Mouse (Mus musculus): ENCODE measurements around the gene Zfyve19.

The Zfyve19 gene

DNA sequence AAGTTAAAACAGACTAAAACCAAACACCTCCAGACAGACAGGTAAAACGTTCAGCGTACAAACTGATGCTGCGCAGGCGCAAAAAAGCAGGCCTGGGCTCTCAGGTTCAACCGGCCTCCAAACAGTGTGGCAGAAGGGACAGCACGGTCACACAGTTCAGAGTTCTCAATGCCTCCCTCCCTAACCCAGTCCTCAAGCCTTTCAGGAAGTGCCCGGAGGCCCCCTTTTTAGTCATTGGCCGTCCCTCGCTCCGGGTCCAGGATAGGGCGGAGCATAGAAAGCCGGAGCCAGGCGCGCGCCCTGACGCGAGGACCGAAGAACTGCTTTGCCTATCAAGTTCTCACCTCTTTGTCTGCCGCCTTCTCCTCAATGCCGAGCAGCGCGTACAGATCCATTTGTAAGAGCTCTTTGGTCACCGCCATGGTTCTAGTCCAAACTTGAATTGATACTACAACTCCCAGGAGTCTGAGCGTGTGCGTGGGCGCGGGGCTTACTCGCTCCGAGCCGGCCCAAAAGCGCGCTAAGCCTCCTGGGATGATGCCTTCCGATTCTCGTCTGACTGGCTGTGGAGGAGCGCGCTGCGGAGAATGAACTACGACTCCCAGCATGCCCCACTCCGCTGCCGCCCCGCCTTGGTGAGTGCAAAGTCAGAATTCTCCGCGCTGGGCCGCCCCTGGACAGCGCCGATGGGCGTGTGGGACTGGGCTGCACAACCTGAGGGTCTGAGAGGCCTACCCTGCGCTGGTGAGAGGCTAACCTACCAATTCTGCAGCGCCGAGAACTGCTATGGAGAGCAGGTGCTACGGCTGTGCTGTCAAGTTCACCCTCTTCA is at the start of gene Zfyve19, which contains the start of gene Dnajc17:
TSS of gene Zfyve19 (plus strand) at position 274 of the 832 bp plus-strand sequence.
TSS of gene Dnajc17 (minus strand) at position 452 of the 832 bp plus-strand sequence.
- peak; percentile 89 for DNase-seq (ENCODE audit: low spot score)

DNA sequence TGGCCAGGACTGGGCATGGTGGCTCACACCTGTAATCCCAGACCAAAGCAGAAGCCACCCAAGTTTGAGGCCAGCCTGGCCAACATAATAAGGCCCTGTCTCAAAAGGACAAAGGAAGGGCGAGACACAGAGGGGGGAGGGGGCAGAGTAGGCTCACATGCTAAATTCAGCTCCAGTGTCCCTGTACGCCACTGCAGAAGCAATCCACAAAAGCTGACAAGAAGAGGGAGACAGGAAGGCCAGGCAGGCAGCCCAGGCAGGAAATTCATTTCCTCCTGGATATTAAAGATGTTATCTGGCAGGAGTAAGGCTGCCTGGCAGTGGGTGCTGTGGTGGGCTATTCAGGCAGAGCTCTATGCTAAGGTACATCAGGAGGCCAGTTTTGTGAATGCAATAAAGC is 47.2 kb upstream of the Zfyve19 start:
- DNase-seq (ENCODE audit: low spot score), result no peak

DNA sequence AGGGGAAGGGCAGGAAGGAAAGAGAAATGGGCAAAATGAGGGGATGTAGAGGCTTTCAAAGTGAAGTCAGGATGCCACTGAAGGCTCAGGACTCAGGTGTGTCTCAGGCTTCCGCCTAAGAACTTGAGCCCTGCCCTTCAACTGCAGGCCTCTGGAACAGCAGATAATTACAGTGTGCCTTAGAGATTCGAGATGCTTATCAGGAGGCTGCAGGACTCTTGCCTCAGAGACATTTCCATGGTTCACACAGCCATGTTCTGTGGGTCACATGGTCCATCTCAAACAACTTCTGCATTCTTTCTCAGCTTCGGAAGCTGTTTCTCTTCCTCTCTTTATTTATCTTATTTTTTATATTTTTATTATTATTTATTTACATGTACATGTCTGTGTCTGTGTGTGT is 45.3 kb upstream of the Zfyve19 start:
- DNase-seq (ENCODE audit: low spot score), result no peak

DNA sequence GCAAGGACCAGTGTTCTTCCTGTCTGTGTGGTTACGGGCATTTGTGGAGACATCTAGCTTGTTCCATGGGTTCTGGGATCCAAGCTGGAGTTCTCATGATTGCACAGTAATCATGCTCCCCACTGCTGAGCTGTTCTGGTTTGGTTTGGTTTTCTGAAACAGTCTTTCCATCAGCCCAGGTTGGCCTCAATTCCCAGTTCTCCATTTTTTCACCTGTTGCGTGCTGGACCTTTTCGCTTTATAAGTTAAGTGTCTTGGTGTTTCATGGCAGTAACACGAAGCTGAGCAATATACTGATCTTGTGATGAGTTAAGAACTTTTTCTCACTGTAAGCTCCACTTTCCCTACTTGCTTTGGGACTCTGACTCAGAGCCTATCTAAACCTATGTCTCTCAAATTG is 44.4 kb upstream of the Zfyve19 start:
- DNase-seq (ENCODE audit: low spot score), result no peak

DNA sequence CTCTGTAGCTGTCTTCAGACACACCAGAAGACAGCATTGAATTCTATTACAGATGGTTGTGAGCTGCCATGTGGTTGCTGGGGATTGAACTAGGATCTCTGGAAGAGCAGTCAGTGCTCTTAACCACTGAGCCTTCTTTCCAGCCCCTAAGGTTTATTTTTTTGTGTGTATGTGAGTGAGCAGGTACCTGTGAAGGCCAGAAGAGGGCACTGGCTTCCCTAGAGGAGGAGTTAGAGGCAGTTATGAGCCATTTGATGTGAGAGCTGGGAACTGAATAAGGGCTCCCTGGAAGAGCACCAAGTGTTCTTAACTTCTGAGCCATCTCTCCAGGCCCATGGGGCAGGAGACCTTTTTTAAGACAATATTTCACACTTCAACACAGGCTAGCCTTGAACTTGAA is 43.0 kb upstream of the Zfyve19 start:
- DNase-seq (ENCODE audit: low spot score), result no peak

DNA sequence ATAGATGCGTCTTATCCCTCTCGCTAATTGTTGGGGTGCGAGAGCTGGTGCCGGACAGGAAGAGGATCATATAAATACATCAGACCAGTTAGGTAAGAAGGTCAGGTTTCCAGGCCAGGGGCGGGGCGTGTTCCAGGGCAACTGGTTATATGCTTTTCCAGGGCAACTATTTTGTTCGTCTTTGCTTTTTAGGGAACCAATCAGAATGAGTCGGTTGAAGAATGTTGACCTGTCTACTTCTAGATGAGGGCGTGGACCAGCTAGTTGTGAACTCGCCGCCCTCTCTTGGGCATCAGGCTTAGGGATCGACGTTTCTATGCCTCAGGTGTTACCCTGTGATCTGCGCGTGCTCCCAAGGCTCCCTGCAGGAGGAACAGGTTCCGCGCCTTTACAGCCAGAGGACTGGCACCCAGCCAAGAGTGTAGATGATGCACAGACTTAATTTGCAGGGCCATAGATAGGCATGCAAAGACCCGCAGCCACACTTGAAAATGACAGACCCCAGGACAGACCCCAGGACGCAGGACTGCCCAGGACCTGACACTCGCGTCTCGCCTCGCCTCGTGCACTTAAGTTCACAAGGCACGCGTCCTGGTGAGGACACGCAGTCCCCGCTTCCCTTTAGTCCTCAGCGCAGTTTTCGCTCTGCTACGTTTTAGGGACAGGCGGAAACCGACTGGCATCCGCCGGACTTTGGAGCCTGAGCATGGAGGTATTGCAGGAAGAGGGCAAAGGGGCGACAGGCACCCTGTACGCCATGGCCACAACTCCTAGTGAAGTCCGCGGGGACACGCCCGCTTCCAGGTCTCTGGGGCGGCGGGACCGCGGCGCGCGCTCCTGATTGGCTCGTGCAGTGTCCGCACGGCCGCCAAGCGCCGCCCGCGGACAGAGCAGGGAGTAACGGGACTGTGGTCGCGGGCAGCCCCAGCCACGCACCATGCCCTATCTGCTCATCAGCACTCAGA is 41.2 kb upstream of the Zfyve19 start, which contains the start of gene Gchfr:
TSS of gene Gchfr (plus strand) at position 873 of the 965 bp plus-strand sequence.
- no peak for DNase-seq (ENCODE audit: low spot score)

DNA sequence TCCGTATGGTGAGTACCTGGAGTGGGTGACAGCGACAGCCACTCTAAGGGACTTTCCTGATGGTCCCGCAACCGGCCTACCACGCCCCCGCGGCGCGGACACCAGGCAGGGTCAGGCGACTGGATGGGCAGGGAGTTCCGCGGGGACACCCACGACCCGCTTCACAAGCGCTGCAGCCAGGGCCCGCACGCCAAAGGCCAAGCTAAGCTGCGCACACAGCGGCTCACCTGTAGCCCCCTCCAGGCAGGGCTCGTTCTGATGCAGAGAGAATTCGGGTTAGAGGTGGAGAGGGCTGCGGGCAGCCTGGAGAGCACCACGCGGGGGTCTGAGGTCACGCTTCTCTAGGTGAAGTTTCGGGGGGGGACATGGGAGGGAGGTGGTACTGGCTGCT is 40.6 kb upstream of the Zfyve19 start:
- no peak for DNase-seq (ENCODE audit: low spot score)

DNA sequence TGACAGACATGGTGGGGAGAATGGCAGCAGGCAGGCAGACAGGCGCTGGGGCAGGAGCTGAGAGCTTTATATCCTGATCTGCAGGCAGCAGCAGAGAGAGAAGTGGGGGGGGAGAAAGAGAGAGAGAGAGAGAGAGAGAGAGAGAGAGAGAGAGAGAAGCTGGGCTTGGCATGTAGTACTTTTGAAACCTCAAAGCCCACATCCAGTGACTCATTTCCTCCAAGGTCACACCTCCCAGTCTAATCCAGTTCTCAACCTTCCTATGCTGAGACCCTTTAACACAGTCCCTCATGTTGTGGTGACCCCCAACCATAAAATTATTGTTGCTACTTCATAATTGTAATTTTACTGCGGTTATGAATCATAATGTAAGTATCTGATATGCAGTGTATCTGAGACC is 38.1 kb upstream of the Zfyve19 start:
- DNase-seq (ENCODE audit: low spot score), result no peak

DNA sequence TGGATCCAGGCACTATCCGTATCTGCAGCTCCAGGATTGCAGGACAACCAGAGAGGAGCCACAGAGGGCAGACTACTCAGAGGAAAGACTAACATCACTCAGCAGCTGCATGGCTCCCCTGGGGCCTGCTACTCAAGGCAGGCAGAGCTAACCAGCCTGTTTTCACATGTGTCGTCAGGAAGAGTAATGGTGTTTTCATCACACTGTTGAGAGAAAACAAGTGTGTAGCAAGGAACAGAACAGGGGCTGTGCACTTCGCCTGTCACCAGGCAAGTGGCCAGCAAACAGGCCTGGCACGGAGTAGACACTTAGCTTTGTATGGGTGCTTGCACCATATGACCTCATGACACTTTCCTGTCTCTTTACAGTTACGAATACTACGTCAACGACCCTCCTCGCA is 36.8 kb upstream of the Zfyve19 start:
- no peak for DNase-seq (ENCODE audit: low spot score)

DNA sequence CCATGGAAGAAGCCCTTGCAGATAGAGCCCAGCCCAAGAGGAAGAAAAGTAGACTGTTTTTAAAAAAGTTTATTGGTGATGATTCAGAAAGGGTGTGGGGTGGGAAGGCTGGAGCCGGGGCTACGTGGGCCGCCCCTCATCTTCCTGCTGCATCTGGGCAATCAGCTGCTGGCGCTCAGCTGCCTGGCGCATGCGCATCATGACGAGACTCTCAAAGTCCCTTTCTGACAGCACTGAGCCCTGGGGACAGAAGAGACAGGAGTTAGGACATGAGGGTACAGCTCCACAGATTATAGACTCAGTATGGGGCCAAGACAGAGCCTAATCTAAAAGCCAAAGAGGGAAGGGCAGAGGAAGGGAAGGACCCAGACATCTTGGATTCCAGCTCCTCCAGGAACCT is 36.0 kb upstream of the Zfyve19 start:
- DNase-seq (ENCODE audit: low spot score), result no peak

DNA sequence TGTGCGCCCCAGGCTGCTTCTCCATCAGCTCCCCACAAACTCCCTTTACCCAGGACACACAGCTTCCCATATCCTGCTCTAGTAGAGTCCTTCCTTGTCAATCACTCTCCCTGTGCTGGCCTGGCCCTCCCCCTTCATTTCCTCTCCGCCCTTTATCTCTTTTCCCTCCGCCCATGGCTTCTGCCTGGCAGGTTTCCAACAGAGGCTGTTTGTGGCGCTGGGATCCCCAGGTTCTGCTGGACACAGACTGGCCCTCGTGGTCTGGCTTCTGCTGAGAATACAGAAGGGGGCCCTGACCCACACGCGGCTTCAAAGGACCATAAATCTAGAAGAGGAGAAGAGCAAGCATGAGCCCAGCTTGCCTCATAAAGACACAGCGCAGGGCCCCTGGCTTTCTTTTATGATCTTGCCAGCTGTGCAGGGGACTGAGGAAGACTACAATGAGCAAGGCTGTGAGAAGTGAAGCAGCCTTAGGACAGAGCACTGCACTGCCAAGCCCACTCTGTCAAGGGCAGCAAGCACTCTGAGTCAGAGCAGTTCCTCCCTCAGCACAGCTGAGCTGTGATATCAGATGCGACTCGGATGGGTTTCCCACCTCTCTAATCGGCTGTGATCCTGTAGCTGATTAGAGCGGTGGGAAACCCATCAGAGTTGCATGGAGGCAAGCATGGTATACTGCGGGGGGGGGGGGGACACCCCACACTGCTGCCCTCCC is 35.4 kb upstream of the Zfyve19 start:
- DNase-seq (ENCODE audit: low spot score), result peak; percentile 37

DNA sequence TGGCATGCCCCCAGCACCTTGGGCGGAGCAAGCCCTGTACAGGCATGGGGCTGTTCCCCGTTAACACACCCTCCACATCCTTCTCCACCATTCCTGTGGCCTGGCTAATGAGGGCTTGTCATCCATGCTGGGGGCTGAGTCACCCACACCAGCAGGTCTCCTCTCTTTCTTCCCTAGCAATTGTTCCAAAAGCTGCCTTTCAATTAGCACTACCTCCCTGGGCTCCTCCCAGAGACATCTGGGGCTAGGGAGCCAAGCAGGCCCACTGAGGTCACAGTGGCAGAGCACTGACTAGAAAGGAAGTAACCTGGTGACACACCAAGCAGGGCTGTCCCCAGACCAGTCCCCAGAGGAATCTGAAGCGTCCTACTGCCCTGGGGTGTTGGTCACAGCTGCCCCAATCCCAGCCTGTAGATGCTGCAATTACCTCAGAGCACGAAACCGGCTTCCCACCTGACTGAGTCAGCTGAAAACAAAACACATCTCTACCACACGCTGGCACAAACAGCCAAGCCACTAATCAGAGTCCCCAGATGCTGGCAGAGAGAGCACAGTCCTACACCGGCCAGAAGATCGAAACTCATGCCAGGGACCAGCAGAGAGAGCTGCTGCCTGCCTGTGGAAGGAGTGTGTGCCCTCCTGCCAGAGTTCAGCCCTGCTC is 34.3 kb upstream of the Zfyve19 start, which contains the start of gene Gm14137:
TSS of gene Gm14137 (plus strand) at position 519 of the 661 bp plus-strand sequence.
- no peak for DNase-seq (ENCODE audit: low spot score)

DNA sequence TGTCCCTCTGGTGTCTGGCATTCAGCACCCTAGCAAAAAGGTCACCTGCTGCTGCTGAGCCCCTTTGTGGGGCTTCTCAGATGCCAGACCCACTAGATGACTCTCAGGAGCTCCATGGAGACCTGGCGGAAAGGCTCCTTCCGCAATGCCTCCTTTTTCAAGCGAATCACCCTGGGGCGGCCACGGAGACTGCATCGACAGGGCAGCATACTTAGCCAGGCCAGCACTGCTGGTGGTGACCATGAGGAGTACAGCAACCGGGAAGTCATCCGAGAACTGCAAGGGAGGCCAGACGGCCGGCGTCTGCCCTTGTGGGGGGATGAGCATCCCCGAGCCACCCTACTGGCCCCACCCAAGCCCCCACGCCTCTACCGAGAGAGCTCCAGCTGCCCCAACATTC is 33.6 kb upstream of the Zfyve19 start:
- no peak for DNase-seq (ENCODE audit: low spot score)

DNA sequence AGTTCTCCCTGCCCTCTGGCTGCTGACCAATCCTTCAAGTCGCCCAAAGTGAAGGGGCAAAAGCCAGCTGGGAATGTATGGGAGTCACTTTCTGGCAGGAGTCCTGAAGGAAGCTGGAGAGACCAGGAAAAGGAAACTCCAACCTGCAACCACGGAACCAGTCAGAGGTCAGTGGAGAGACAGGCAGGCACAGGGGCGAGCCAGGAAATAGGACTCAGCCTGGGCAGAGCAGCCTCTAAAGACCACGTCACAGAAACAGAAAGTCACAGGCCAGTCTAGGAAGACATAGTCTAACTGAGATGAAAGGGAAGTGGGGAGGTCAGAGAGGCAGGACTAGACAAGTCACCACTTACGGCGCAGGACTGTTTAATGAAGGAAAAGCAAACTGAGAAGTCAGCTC is 32.8 kb upstream of the Zfyve19 start:
- DNase-seq (ENCODE audit: low spot score), result no peak

DNA sequence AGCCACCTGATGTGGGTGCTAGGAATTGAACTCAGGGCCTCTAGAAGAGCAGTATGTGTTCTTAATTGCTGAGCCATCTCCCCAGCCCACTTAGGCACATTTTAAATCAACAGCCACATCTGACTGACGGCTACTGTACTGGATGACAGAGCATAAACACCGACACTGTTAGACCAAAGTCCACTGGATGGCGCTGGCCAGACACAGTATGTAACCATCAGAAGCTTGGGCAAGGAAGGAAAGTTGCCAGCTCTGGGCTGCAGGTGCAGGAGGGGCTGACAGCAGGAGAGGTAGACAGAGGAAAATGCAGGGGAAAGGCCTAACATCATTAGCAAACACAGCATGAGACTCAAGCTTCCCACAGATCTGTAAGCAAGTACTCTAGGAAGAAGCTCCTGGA is 31.7 kb upstream of the Zfyve19 start:
- no peak for DNase-seq (ENCODE audit: low spot score)

DNA sequence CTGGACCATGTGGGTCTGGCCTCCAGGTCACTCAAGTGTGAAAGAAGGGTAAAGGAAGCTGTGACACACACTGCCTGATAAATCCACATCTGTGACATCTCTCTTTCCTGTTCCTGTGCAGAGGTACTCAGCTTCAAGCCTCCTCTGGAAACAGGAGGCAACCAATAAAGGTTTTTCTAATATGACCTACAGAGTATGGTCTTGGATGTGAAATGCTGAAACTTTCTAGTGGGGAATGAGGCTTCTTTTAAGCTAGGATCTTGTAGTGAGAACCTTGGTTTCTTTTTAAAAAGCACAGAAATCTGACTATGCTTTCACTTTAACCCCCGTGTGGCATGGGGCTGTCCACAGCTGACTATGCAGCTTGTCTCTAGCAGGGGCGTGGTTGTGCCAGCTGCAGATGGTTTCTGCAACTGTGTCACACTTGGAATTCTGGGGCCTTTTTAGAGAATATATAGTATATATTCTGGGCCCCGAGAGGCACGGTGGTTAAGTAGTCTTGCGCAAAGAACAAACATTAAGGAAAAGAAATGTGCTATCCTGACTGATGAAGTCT is 31.0 kb upstream of the Zfyve19 start:
- no peak for DNase-seq (ENCODE audit: low spot score)

DNA sequence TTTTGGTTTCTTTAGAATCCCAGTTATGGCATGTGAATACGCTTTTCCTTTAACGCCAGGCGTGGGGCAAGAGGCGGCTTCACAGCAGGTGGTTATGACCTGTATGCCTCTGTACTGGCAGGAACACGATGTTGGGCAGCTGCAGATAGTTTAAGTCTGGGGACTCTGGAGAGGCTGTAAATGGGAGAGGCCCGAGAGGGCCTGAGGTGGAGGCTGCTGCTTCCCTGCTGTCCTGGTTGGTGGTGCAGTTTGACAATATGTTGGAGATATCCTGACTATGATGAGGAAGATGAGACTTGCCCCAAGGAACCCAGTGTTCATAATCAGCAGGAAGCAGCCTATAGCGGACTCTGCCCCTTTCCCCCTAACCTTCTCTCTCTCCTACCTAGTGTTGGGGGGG is 25.5 kb upstream of the Zfyve19 start:
- DNase-seq (ENCODE audit: low spot score), result no peak

DNA sequence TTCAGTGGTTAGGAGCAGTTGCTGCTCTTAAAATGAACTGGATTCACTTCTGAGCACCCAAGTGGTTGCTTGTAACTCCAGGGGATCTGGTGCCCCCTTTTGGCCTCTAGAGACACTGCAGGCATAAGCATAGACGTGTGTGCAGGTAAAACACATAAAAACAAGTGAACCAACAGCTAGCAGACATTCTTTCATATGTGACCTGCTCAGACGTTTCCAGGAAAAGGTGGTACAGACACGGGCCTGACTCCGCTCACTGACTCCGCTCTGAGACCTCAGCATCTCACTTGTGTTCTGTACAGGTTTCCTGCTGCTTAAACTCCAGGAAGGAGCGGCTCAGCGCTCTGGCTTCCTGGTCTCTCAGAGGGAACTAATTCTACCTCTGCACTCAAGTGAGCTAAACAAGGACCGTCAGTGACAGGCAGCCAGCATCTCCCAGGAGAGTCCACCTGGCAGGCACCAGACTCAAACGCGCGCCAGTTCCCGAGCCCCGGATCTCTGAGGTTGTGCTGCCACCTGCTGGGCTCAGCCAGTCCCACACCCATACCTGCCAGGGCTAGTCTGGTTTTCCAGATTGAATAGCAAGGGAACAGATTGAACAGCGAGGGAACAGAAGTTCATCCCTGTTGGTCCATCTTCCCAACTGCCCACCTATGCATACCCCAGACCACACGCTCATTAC is 19.2 kb upstream of the Zfyve19 start:
- DNase-seq (ENCODE audit: low spot score), result peak; percentile 81

DNA sequence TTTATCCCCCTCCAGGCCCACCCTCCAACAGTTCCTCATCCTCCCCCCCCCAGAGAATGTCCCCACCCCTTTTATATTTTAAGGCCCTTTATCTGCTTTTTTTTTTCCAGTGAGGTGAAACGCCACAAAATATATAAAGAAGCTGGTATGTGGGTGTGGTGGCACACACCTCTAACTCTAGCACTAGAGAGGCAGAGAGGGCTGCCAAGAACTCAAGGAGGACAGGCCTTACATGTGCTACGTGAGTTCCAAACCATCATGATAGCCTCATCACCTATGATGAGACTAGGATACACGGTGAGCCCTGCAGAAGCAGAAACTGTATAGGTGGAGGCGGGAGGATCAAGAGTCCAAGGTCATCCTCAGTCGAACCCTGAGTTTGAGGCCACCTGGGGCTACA is 17.4 kb upstream of the Zfyve19 start:
- no peak for DNase-seq (ENCODE audit: low spot score)

DNA sequence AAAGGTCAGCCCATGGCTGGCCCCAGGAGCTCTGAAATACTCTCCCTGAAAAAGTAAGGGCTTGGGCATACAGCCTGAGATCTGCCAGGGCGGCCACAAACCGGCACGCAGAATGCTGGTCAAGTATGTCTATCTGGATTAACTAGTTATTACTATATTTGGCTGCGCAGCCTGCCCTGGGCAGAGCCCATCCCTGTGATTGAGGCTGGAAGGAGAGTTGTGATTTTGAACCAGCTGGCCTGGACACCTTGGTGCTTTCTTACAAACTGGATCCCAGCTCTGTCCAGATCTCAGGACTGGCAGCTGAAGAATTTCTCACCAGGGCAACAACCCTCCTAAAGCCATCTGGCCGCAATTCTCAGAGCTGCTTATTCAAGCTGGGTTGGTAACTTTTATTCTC is 14.3 kb upstream of the Zfyve19 start:
- DNase-seq (ENCODE audit: low spot score), result no peak
